Comparison of ENCODE assay signal across 11 mouse cellular contexts in genomic region chr11:118741262-118741661, GRCm38 (mm10).
A peak's percentile ranks its signal among the peaks of the same experiment; 100 is the strongest.
DNase-seq lines count a peak whose midpoint lies in the region; ATAC-seq and TF ChIP-seq lines count a peak whose summit lies in the region.
"Had no signal": no experiment of that assay in that cellular context is flagged by ENCODE, and none has a peak within 500 bp of the region (broad histone marks: within the 10 kb centered on the region; RNA-seq: fewer than 3 reads in every experiment).

No protein-coding gene starts in this region.

- no peak for TF ChIP-seq EP300 in CH12.LX (IDR thresholded peaks at IDR 0.05; ENCODE audit: low read length)

- H3K27ac ChIP-seq in forebrain, postnatal 0 days (ENCODE audit: low read depth, low read length): no peak overlapping the region
- H3K27ac ChIP-seq in forebrain, embryonic 16.5 days (ENCODE audit: low read length): no peak overlapping the region
- no peak overlapping the region for H3K27ac ChIP-seq in liver, adult 2 months (replicated peaks; ENCODE audit: insufficient read depth, low read depth, low read length)
- no peak overlapping the region for H3K27ac ChIP-seq in liver, embryonic 12.5 days
- H3K27ac ChIP-seq in CH12.LX (ENCODE audit: insufficient read depth, low read depth): no peak overlapping the region
- H3K27ac ChIP-seq: intestine, embryonic 15.5 days; midbrain, embryonic 12.5 days had no signal

- TF ChIP-seq POLR2A in liver, adult 2 months (IDR thresholded peaks at IDR 0.05; ENCODE audit: extremely low read depth, insufficient read depth, low read length): no peak
- TF ChIP-seq POLR2A in CH12.LX (IDR thresholded peaks at IDR 0.05; ENCODE audit: low read depth, low read length): no peak
- TF ChIP-seq POLR2A in brain, embryonic 14.5 days (IDR thresholded peaks at IDR 0.05; ENCODE audit: borderline replicate concordance, extremely low read depth, insufficient read depth, insufficient read length, poor library complexity, severe bottlenecking): no peak

- TF ChIP-seq RAD21 in CH12.LX (IDR thresholded peaks at IDR 0.05; ENCODE audit: low read depth, low read length): peak; percentile 36

- no peak overlapping the region for H3K4me3 ChIP-seq in forebrain, postnatal 0 days (ENCODE audit: low read depth, low read length)
- no peak overlapping the region for H3K4me3 ChIP-seq in forebrain, embryonic 16.5 days (replicated peaks; ENCODE audit: low read length)
- H3K4me3 ChIP-seq in liver, adult 2 months (ENCODE audit: insufficient read depth, low read depth, low read length): no peak overlapping the region
- no peak overlapping the region for H3K4me3 ChIP-seq in liver, embryonic 12.5 days
- no peak overlapping the region for H3K4me3 ChIP-seq in CH12.LX (replicated peaks in 1 of 3; ENCODE audit: low read depth in 2 of 3, low read length in 2 of 3, poor library complexity in 1 of 3)
- H3K4me3 ChIP-seq: intestine, embryonic 15.5 days; midbrain, embryonic 12.5 days had no signal

- no peak for ATAC-seq in forebrain, postnatal 0 days
- no peak for ATAC-seq in forebrain, embryonic 16.5 days
- no peak for ATAC-seq in liver, embryonic 12.5 days
- ATAC-seq: intestine, embryonic 15.5 days had no signal

- TF ChIP-seq CTCF in forebrain, postnatal 0 days (IDR thresholded peaks at IDR 0.05; ENCODE audit: low read depth): peak; percentile 74
- TF ChIP-seq CTCF in liver, adult 2 months (IDR thresholded peaks at IDR 0.05; ENCODE audit: low read depth, low read length): peak; percentile 50
- TF ChIP-seq CTCF in CH12.LX (conservative IDR thresholded peaks at IDR 0.05 in 1 of 2, IDR thresholded peaks at IDR 0.05 in 1 of 2; ENCODE audit: low read depth in 2 of 2, low read length in 2 of 2): peak in 1 of 2 experiments; percentile 63; a peak in 2 of 4 replicates
- TF ChIP-seq CTCF in brain, embryonic 14.5 days (IDR thresholded peaks at IDR 0.05; ENCODE audit: borderline replicate concordance, extremely low read depth, insufficient read depth, insufficient read length): peak; percentile 67; the same call in 1 of the 2 replicates

- H3K27me3 ChIP-seq in forebrain, postnatal 0 days (ENCODE audit: insufficient read depth, low read length): no peaks in the 10 kb centered on the region
- no peaks in the 10 kb centered on the region for H3K27me3 ChIP-seq in forebrain, embryonic 16.5 days (replicated peaks; ENCODE audit: control insufficient read depth, insufficient read depth, low read length)
- H3K27me3 ChIP-seq in liver, adult 2 months (ENCODE audit: control insufficient read depth, insufficient read depth, low read length): no peaks in the 10 kb centered on the region
- peaks cover 63% of the 10 kb centered on the region for H3K27me3 ChIP-seq in liver, embryonic 12.5 days (replicated peaks)
- H3K27me3 ChIP-seq in CH12.LX (replicated peaks): peaks cover 90% of the 10 kb centered on the region

- no peak overlapping the region for H3K4me2 ChIP-seq in forebrain, postnatal 0 days (ENCODE audit: low read depth)
- no peak overlapping the region for H3K4me2 ChIP-seq in forebrain, embryonic 16.5 days (ENCODE audit: low read length)
- H3K4me2 ChIP-seq in liver, embryonic 12.5 days: no peak overlapping the region
- no peak overlapping the region for H3K4me2 ChIP-seq in CH12.LX (ENCODE audit: insufficient read depth, low read depth, poor library complexity, severe bottlenecking)
- H3K4me2 ChIP-seq: intestine, embryonic 15.5 days; midbrain, embryonic 12.5 days had no signal

- no peaks in the 10 kb centered on the region for H3K9me3 ChIP-seq in forebrain, postnatal 0 days (ENCODE audit: low read length)
- no peaks in the 10 kb centered on the region for H3K9me3 ChIP-seq in forebrain, embryonic 16.5 days (ENCODE audit: control insufficient read depth, low read length)
- H3K9me3 ChIP-seq in liver, embryonic 12.5 days (replicated peaks): no peaks in the 10 kb centered on the region
- no peaks in the 10 kb centered on the region for H3K9me3 ChIP-seq in CH12.LX (replicated peaks; ENCODE audit: low read length)
- H3K9me3 ChIP-seq: intestine, embryonic 15.5 days; midbrain, embryonic 12.5 days had no signal

- in situ Hi-C loops in CH12.LX (cut with MboI; ENCODE audit: low pct_ligation_motif_present, low pct_unique_long_range_greater_than_20kb, low sequenced_read_pairs): loop anchor here (5.0 to 25.0 kb wide), 3 partner anchors 104 to 304 kb away; partner anchors contain the start of gene C1qtnf1

- H3K9ac ChIP-seq in forebrain, postnatal 0 days: no peak overlapping the region
- no peak overlapping the region for H3K9ac ChIP-seq in forebrain, embryonic 16.5 days (replicated peaks; ENCODE audit: low read depth, low read length)
- H3K9ac ChIP-seq in liver, adult 2 months (ENCODE audit: low read depth, low read length): no peak overlapping the region
- H3K9ac ChIP-seq in liver, embryonic 12.5 days: no peak overlapping the region
- no peak overlapping the region for H3K9ac ChIP-seq in CH12.LX (ENCODE audit: insufficient read depth, low read depth)
- H3K9ac ChIP-seq: intestine, embryonic 15.5 days; midbrain, embryonic 12.5 days had no signal

- no peaks in the 10 kb centered on the region for H3K79me2 ChIP-seq in liver, adult 2 months (ENCODE audit: control insufficient read depth, insufficient read depth, low read length)
- H3K79me2 ChIP-seq in CH12.LX (replicated peaks; ENCODE audit: control insufficient read depth, extremely low read depth, insufficient read depth, poor library complexity, severe bottlenecking): no peaks in the 10 kb centered on the region

- no peaks in the 10 kb centered on the region for H3K36me3 ChIP-seq in forebrain, postnatal 0 days (ENCODE audit: insufficient read depth)
- no peaks in the 10 kb centered on the region for H3K36me3 ChIP-seq in forebrain, embryonic 16.5 days (ENCODE audit: control insufficient read depth, insufficient read depth)
- H3K36me3 ChIP-seq in liver, adult 2 months (ENCODE audit: control insufficient read depth, insufficient read depth, low read length): no peaks in the 10 kb centered on the region
- no peaks in the 10 kb centered on the region for H3K36me3 ChIP-seq in liver, embryonic 12.5 days
- no peaks in the 10 kb centered on the region for H3K36me3 ChIP-seq in CH12.LX (replicated peaks in 1 of 2; ENCODE audit: control insufficient read depth in 1 of 2, insufficient read depth in 1 of 2, low read length in 1 of 2)
- H3K36me3 ChIP-seq: G1E; intestine, embryonic 15.5 days; midbrain, embryonic 12.5 days had no signal

- WGBS in forebrain, postnatal 0 days: 34% methylated on average over 6 of the region's 6 CpGs
- WGBS in forebrain, embryonic 16.5 days: 43% methylated on average over 6 of the region's 6 CpGs
- 26% methylated on average over 6 of the region's 6 CpGs for WGBS in liver, adult 2 months
- WGBS in liver, embryonic 12.5 days (ENCODE audit: insufficient replicate concordance): 28% methylated on average over 6 of the region's 6 CpGs

- peaks cover 22% of the 10 kb centered on the region for H3K4me1 ChIP-seq in forebrain, postnatal 0 days (ENCODE audit: insufficient read depth)
- H3K4me1 ChIP-seq in forebrain, embryonic 16.5 days (replicated peaks; ENCODE audit: control insufficient read depth, insufficient read depth, low read length): peaks cover 55% of the 10 kb centered on the region
- H3K4me1 ChIP-seq in liver, adult 2 months (ENCODE audit: control insufficient read depth, insufficient read depth, low read length): no peaks in the 10 kb centered on the region
- H3K4me1 ChIP-seq in liver, embryonic 12.5 days: peaks cover 8% of the 10 kb centered on the region; the same call in 1 of the 2 replicates
- H3K4me1 ChIP-seq in CH12.LX (ENCODE audit: control insufficient read depth in 1 of 2, insufficient read depth in 2 of 2): peaks cover 3 to 4% of the 10 kb centered on the region in 2 experiments; a peak in 3 of 4 replicates

- peak; percentile 79 for DNase-seq in forebrain, postnatal 0 days
- DNase-seq in liver, adult 2 months (ENCODE audit: extremely low read depth, low read depth, low spot score): no peak
- no peak for DNase-seq in CH12.LX (ENCODE audit: extremely low read depth)
- DNase-seq in brain, embryonic 14.5 days (ENCODE audit: low read depth): peak; percentile 72
- DNase-seq in spleen, adult 18-20 months: no peak
- DNase-seq in T-cell, adult 2 months (ENCODE audit: low spot score): no peak

- dilution Hi-C loops in CH12.LX (cut with MboI; ENCODE audit: extremely low pct_ligation_motif_present, extremely low pct_unique_long_range_greater_than_20kb, low sequenced_read_pairs): no loop called here

TF ChIP-seq in CH12.LX, 34 proteins besides CTCF, POLR2A, EP300 and RAD21:
- TF ChIP-seq CHD2 (IDR thresholded peaks at IDR 0.05; ENCODE audit: low read length): peak; percentile 50; the same call in 1 of the 2 replicates
- TF ChIP-seq USF1 (IDR thresholded peaks at IDR 0.05; ENCODE audit: low read depth, low read length): no peak
- TF ChIP-seq SMC3 (IDR thresholded peaks at IDR 0.05; ENCODE audit: low read depth, low read length): peak; percentile 14; the same call in 1 of the 2 replicates

Comparison
In these comparisons a context has a peak if more than half of its experiments do, and no peak if none do; other contexts are left out.
1. DNase-seq: peak in forebrain, postnatal 0 days (single experiment) and brain, embryonic 14.5 days (single experiment); none in liver, adult 2 months (single experiment), CH12.LX (single experiment), spleen, adult 18-20 months (0 of 2) and T-cell, adult 2 months (single experiment).